Mouse (Mus musculus) hindbrain, embryonic 15.5 days (tissue): Measurements from ENCODE around the gene Rad54l2. TPM values are rescaled to one million over a fixed set of nuclear protein-coding genes. Genes with fewer than 3 reads are reported as not detected.

Experiments used
- ATAC-seq: fragments of 200-750 bp; cut with Nextera tagmentation; 2 replicates; pipeline ENCODE4 v1.8.0; 2017; ENCODE audit warnings: low read depth, moderate number of reproducible peaks, moderate TSS enrichment; ENCODE audit not compliant: low FRiP score
- H3K27ac ChIP-seq: fragments of 300-500 bp; sonication (generic); replicated peaks from 2 replicates; pipeline ENCODE4 v1.5.1; 2015; ENCODE audit warnings: mild to moderate bottlenecking, inconsistent platforms
- H3K27me3 ChIP-seq: fragments of 300-500 bp; sonication (generic); 2 replicates; pipeline ENCODE4 v1.6.1; 2015; ENCODE audit warnings: control low read depth, inconsistent platforms
- H3K36me3 ChIP-seq: fragments of 300-500 bp; sonication (generic); 2 replicates; pipeline ENCODE4 v1.6.1; 2015; ENCODE audit warnings: control low read depth, inconsistent platforms
- H3K4me1 ChIP-seq: fragments of 300-500 bp; sonication (generic); replicated peaks from 2 replicates; pipeline ENCODE4 v1.6.1; 2015; ENCODE audit warnings: control low read depth, inconsistent platforms
- H3K4me2 ChIP-seq: fragments of 300-500 bp; sonication (generic); 2 replicates; pipeline ENCODE4 v1.6.1; 2015; ENCODE audit warnings: moderate library complexity, mild to moderate bottlenecking, inconsistent platforms
- H3K4me3 ChIP-seq: fragments of 300-500 bp; sonication (generic); 2 replicates; pipeline ENCODE4 v1.5.1; 2015; ENCODE audit warnings: mild to moderate bottlenecking, inconsistent platforms
- H3K9ac ChIP-seq: fragments of 300-500 bp; sonication (generic); 2 replicates; pipeline ENCODE4 v1.6.1; 2015; ENCODE audit warnings: inconsistent platforms
- H3K9me3 ChIP-seq: fragments of 300-500 bp; sonication (generic); 2 replicates; pipeline ENCODE4 v1.6.1; 2016; ENCODE audit warnings: control low read depth, inconsistent platforms
- WGBS: fragments of 180-500 bp; shearing (Covaris S2); methylation state at CpG from one replicate; pipeline ENCODE4 v1.1.7; 2015; 5-methylcytosine and 5-hydroxymethylcytosine counted together
- polyA plus RNA-seq: library from polyadenylated mRNA; unstranded; fragments of >200 nt; fragmentation: Nextera tagmentation; extraction: Ambion mirVana; gene quantifications from 2 replicates; pipeline ENCODE4 v1.2.1, GENCODE M21; 2015

Gene Rad54l2
- polyA plus RNA-seq, 1 experiment from 2014 or later, result 6.1 TPM

GRCm38 (mm10) chr9:106643128-106643527 lies 145.9 kb downstream of the Rad54l2 start:
- no peak for ATAC-seq
- no peaks in the 10 kb centered on the region for H3K4me1 ChIP-seq

GRCm38 (mm10) chr9:106641346-106641745 lies 147.6 kb downstream of the Rad54l2 start:
- no peak overlapping the region for H3K4me2 ChIP-seq
- no peaks in the 10 kb centered on the region for H3K27me3 ChIP-seq
- no peak for ATAC-seq
- WGBS, result 60% methylated on average over 5 of the region's 5 CpGs
- no peaks in the 10 kb centered on the region for H3K36me3 ChIP-seq
- no peak overlapping the region for H3K4me3 ChIP-seq
- no peak overlapping the region for H3K9ac ChIP-seq
- no peaks in the 10 kb centered on the region for H3K4me1 ChIP-seq
- no peaks in the 10 kb centered on the region for H3K9me3 ChIP-seq
- no peak overlapping the region for H3K27ac ChIP-seq

More at GRCm38 (mm10) chr9:106643128-106643527, 145.9 kb downstream of the Rad54l2 start:
- no peaks in the 10 kb centered on the region for H3K36me3 ChIP-seq
- no peaks in the 10 kb centered on the region for H3K9me3 ChIP-seq
- H3K9ac ChIP-seq, result no peak overlapping the region
- no peak overlapping the region for H3K27ac ChIP-seq
- no peaks in the 10 kb centered on the region for H3K27me3 ChIP-seq
- no peak overlapping the region for H3K4me3 ChIP-seq
- 31% methylated on average over 7 of the region's 7 CpGs for WGBS
- H3K4me2 ChIP-seq, result no peak overlapping the region

GRCm38 (mm10) chr9:106638154-106638553 lies 150.8 kb downstream of the Rad54l2 start:
- Histone ChIP-seq H3K4me3 (no peak overlapping the region), H3K4me2 (no peak overlapping the region), H3K27me3 (no peaks in the 10 kb centered on the region), H3K9ac (no peak overlapping the region), H3K4me1 (no peaks in the 10 kb centered on the region), H3K36me3 (no peaks in the 10 kb centered on the region), H3K27ac (no peak overlapping the region), H3K9me3 (no peaks in the 10 kb centered on the region)
- no peak for ATAC-seq
- 94% methylated on average over 8 of the region's 8 CpGs for WGBS

Other genes with a start within 250 kb of the Rad54l2 start
- gene Iqcf3, start 227.6 kb downstream of the Rad54l2 start, polyA plus RNA-seq, result not detected in 2 replicates
- gene Iqcf4, start 218.2 kb downstream of the Rad54l2 start, polyA plus RNA-seq, result not detected in 2 replicates
- gene Iqcf6, start 162.6 kb downstream of the Rad54l2 start, polyA plus RNA-seq, result not detected in 2 replicates
- gene Grm2, start 133.1 kb downstream of the Rad54l2 start, polyA plus RNA-seq, result 8.7 and 9.7 TPM in 2 replicates
- 69.6 and 79.0 TPM in 2 replicates for gene Tex264, start 103.3 kb downstream of the Rad54l2 start, polyA plus RNA-seq
- 18.2 and 19.2 TPM in 2 replicates for gene Dcaf1, start 32.7 kb upstream of the Rad54l2 start, polyA plus RNA-seq
- 18.5 and 18.8 TPM in 2 replicates for gene Rbm15b, start 98.2 kb upstream of the Rad54l2 start, polyA plus RNA-seq
- 180 and 185 TPM in 2 replicates for gene Manf, start 102.8 kb upstream of the Rad54l2 start, polyA plus RNA-seq